Mouse (Mus musculus) intestine, embryonic 14.5 days (tissue): ENCODE measurements at regions not wholly inside any gene's neighbourhood (a gene's known extent, or its start where the extent isn't known, plus 50 kb on each side); places are given as distances from the start of the nearest gene placed in this dataset.
"Not testable (repeated sequence)": the region's sequence is repeated elsewhere in the genome, so short reads cannot be mapped to it uniquely, and the experiment has no call there.

Experiments
- ATAC-seq: fragments of 200-750 bp; cut with Nextera tagmentation; replicated peaks from 2 replicates; pipeline ENCODE4 v1.8.0; 2017; ENCODE audit warnings: low read depth, moderate number of reproducible peaks, moderate TSS enrichment, moderate library complexity; ENCODE audit not compliant: low FRiP score, low TSS enrichment
- DNase-seq: peaks from one replicate; pipeline ENCODE4 v3.0.0-alpha.2; 2018; ENCODE audit warnings: low spot score
- H3K27ac ChIP-seq: fragments of 300-500 bp; sonication (generic); 2 replicates; pipeline ENCODE4 v1.5.1; 2014; ENCODE audit warnings: low read depth, mild to moderate bottlenecking, control low read depth
- H3K27me3 ChIP-seq: fragments of 300-500 bp; sonication (generic); replicated peaks from 2 replicates; pipeline ENCODE4 v1.6.1; 2014; ENCODE audit warnings: low read length, control low read depth; ENCODE audit not compliant: control insufficient read depth, insufficient read depth
- H3K36me3 ChIP-seq: fragments of 300-500 bp; sonication (generic); 2 replicates; pipeline ENCODE4 v1.6.1; 2014; ENCODE audit warnings: low read length, control low read depth; ENCODE audit not compliant: control insufficient read depth, insufficient read depth
- H3K4me1 ChIP-seq: fragments of 300-500 bp; sonication (generic); replicated peaks from 2 replicates; pipeline ENCODE4 v1.6.1; 2014; ENCODE audit warnings: low read length, control low read depth, mixed read lengths; ENCODE audit not compliant: control insufficient read depth, insufficient read depth
- H3K4me2 ChIP-seq: fragments of 300-500 bp; sonication (generic); 2 replicates; pipeline ENCODE4 v1.6.1; 2014; ENCODE audit warnings: low read length
- H3K4me3 ChIP-seq: fragments of 300-500 bp; sonication (generic); 2 replicates; pipeline ENCODE4 v1.5.1; 2014; ENCODE audit warnings: low read depth, low read length, control low read depth, mixed read lengths
- H3K9ac ChIP-seq: fragments of 300-500 bp; sonication (generic); 2 replicates; pipeline ENCODE4 v1.6.1; 2014; ENCODE audit warnings: mild to moderate bottlenecking, low read length
- H3K9me3 ChIP-seq: fragments of 300-500 bp; sonication (generic); 2 replicates; pipeline ENCODE4 v1.6.1; 2016; ENCODE audit warnings: low read length, control low read depth; ENCODE audit not compliant: control insufficient read depth
- WGBS: fragments of 180-500 bp; shearing (Covaris S2); extraction: QIAGEN DNeasy Blood & Tissue Kit; methylation state at CpG from one replicate; pipeline ENCODE4 v1.1.7; 2014; 5-methylcytosine and 5-hydroxymethylcytosine counted together

DNA sequence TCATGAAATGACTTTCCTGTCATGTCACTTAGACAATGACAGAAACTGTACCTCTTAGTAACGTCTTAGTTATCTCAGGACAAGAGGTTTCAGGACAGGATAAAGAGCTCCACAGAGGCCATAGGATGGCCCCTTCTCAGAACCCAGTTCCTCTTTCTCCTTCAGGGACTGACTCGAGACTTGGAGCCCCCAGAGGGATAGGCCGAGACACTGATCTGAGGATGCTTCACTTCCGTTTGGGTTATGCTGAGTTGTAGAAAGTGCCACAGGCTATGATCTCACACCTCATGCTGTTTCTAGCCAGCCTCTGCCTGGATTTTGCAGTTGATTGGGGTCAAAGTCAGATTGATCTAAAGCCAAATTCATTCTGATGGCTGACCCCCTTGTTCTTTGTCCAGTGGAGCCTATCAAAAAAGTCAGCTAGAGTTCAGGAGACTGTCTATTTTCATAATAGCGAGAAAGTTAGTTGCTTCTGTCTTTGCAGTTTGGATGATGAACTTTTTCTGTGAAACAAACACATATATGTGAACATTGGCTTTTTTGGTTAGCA is 70.7 kb downstream of the Sult3a2 start:
- 82% methylated on average over 5 of the region's 5 CpGs for WGBS
- no peak for ATAC-seq

DNA sequence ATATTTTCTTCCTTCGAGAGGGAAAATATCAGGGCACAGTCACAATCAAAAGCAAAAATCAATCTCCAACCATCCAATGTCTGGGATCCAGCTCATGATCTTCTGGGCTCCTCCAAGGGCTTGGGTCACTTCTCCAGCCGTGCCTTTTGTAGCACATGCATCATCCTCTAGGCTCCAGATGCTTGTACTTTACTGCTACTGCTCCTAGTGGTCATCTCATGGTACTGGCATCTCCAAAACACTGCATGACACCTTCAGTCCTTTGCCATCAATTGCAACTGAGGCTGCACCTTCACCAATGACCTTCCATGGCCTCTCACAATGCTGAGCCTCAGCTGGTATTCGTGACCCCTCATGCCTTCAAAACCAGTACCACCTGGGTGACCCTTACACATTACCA is 77.8 kb downstream of the Sult3a2 start:
- not testable (repeated sequence) for DNase-seq, H3K9me3 ChIP-seq, H3K4me2 ChIP-seq, H3K4me3 ChIP-seq, H3K27me3 ChIP-seq, ATAC-seq, H3K27ac ChIP-seq, H3K4me1 ChIP-seq, H3K36me3 ChIP-seq, H3K9ac ChIP-seq
- WGBS, result 83% methylated on average over 3 of the region's 3 CpGs

More for the DNA sequence above, 70.7 kb downstream of the Sult3a2 start:
- Histone ChIP-seq H3K9me3 (no peaks in the 10 kb centered on the region), H3K27me3 (no peaks in the 10 kb centered on the region), H3K4me1 (no peaks in the 10 kb centered on the region), H3K36me3 (no peaks in the 10 kb centered on the region), H3K4me3 (no peak overlapping the region), H3K9ac (no peak overlapping the region), H3K27ac (no peak overlapping the region), H3K4me2 (no peak overlapping the region)
- no peak for DNase-seq

DNA sequence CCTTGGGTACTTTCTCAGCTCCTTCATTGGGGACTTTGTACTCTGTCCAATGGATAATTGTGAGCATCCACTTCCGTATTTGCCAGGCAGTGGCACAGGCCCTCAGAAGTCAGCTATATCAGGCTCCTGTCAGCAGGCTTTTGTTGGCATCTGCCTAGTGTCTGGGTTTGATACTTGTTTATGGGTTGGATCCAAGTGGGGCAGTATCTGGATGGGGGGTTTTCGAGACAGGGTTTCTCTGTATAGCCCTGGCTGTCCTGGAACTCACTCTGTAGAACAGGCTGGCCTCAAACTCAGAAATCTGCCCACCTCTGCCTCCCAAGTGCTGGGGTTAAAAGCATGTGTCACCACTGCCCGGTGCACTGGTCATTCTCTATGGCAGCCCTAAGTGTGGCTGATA is 79.7 kb upstream of the Clvs2 start:
- not testable (repeated sequence) for H3K9ac ChIP-seq, ATAC-seq, H3K36me3 ChIP-seq, H3K4me1 ChIP-seq, DNase-seq, H3K4me2 ChIP-seq, H3K4me3 ChIP-seq, H3K27ac ChIP-seq, H3K9me3 ChIP-seq, H3K27me3 ChIP-seq
- 80% methylated on average over 3 of the region's 3 CpGs for WGBS

DNA sequence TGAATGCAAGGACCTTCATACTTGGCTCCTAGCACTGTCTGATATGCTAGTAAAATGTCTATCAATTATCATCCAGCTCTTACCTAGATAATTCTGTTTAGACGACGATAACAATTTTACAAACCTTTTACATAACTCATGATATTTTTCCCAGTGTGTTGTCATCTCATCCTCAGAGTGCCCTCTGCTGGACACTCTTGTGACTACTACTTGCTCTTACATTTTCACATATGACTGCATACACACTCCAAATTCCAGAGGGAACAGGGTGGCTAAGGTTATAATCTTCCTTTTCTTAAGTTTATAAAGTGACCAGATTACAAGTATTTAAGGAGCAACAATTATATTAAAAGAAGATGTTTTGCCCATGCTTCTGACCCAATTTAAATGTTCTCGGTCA is 78.9 kb upstream of the Clvs2 start:
- H3K9me3 ChIP-seq, result no peaks in the 10 kb centered on the region
- no peak overlapping the region for H3K4me3 ChIP-seq
- DNase-seq (peak; percentile 60), ATAC-seq (no peak)
- WGBS, result 39% methylated on average over 3 of the region's 3 CpGs
- H3K4me2 ChIP-seq, result no peak overlapping the region
- no peaks in the 10 kb centered on the region for H3K27me3 ChIP-seq
- H3K36me3 ChIP-seq, result no peaks in the 10 kb centered on the region
- H3K9ac ChIP-seq, result no peak overlapping the region
- H3K27ac ChIP-seq, result no peak overlapping the region
- H3K4me1 ChIP-seq, result no peaks in the 10 kb centered on the region
